Mouse (Mus musculus) kidney, adult 2 months (tissue): ENCODE results near the gene Spata5. TPM values are rescaled to one million over a fixed set of nuclear protein-coding genes. Genes with fewer than 3 reads are reported as not detected.

Experiments
- DNase-seq: peaks from one replicate; pipeline ENCODE4 v3.0.0; 2021
- H3K27ac ChIP-seq: fragments of 200-500 bp; 2 replicates; pipeline ENCODE4 v1.5.1; 2012; ENCODE audit warnings: low read depth, low read length, control low read depth, inconsistent platforms; ENCODE audit not compliant: insufficient read depth
- H3K27me3 ChIP-seq: fragments of 200-500 bp; replicated peaks from 2 replicates; pipeline ENCODE4 v1.6.1; 2012; ENCODE audit warnings: mild to moderate bottlenecking, moderate library complexity, low read length, inconsistent platforms; ENCODE audit not compliant: control insufficient read depth, insufficient read depth
- H3K36me3 ChIP-seq: fragments of 200-500 bp; 2 replicates; pipeline ENCODE4 v1.6.1; 2012; ENCODE audit warnings: mild to moderate bottlenecking, moderate library complexity, low read length, inconsistent platforms; ENCODE audit not compliant: control insufficient read depth, insufficient read depth
- H3K4me1 ChIP-seq: fragments of 200-500 bp; 2 replicates; pipeline ENCODE4 v1.6.1; 2011; ENCODE audit warnings: low read length; ENCODE audit not compliant: control insufficient read depth, insufficient read depth
- H3K4me3 ChIP-seq: fragments of 200-500 bp; 2 replicates; pipeline ENCODE4 v1.5.1; 2011; ENCODE audit warnings: mild to moderate bottlenecking, low read depth, low read length, control low read depth; ENCODE audit not compliant: insufficient read depth
- CTCF ChIP-seq: fragments of 200-500 bp; conservative IDR thresholded peaks from 2 replicates; pipeline ENCODE4 v1.5.1; 2011; ENCODE audit warnings: low read depth, mild to moderate bottlenecking, control low read depth, low read length, moderate library complexity, mixed read lengths; ENCODE audit not compliant: insufficient read depth, insufficient read length
- POLR2A ChIP-seq: fragments of 200-500 bp; IDR thresholded peaks from one replicate; pipeline ENCODE4 v1.6.1; 2011; ENCODE audit warnings: low read depth, low read length, control low read depth
- WGBS: fragments of 180-500 bp; shearing (Covaris S2); methylation state at CpG from one replicate; pipeline ENCODE4 v1.1.7; 2018; 5-methylcytosine and 5-hydroxymethylcytosine counted together
- polyA plus RNA-seq: library from polyadenylated mRNA; depleted of rRNA; stranded (reverse); fragments of >200 nt; gene quantifications from 2 replicates; pipeline ENCODE4 v1.2.3, GENCODE M21; 2012

The Spata5 gene
- polyA plus RNA-seq, 1 experiment = 2.7 TPM

GRCm38 (mm10) chr3:37569661-37570566 lies 150.2 kb downstream of the Spata5 start:
- no peak for DNase-seq
- no peak overlapping the region for H3K4me3 ChIP-seq
- no peaks in the 10 kb centered on the region; the same call in 1 of the 2 replicates for H3K36me3 ChIP-seq
- no peaks in the 10 kb centered on the region for H3K4me1 ChIP-seq
- H3K27ac ChIP-seq = no peak overlapping the region
- no peaks in the 10 kb centered on the region for H3K27me3 ChIP-seq
- WGBS = 82% methylated on average over 22 of the region's 22 CpGs
- TF ChIP-seq POLR2A (no peak), CTCF (no peak)

GRCm38 (mm10) chr3:37571633-37572032 lies 151.9 kb downstream of the Spata5 start:
- no peaks in the 10 kb centered on the region for H3K36me3 ChIP-seq
- TF ChIP-seq CTCF = no peak
- TF ChIP-seq POLR2A = no peak
- H3K27me3 ChIP-seq = no peaks in the 10 kb centered on the region
- DNase-seq = no peak
- H3K4me3 ChIP-seq = no peak overlapping the region
- WGBS = 64% methylated on average over 4 of the region's 4 CpGs
- H3K27ac ChIP-seq = no peak overlapping the region
- H3K4me1 ChIP-seq = no peaks in the 10 kb centered on the region

GRCm38 (mm10) chr3:37572066-37572465 lies 152.4 kb downstream of the Spata5 start:
- Histone ChIP-seq H3K27ac (no peak overlapping the region), H3K4me1 (no peaks in the 10 kb centered on the region), H3K4me3 (no peak overlapping the region), H3K27me3 (no peaks in the 10 kb centered on the region), H3K36me3 (no peaks in the 10 kb centered on the region)
- no peak for DNase-seq
- TF ChIP-seq POLR2A (no peak), CTCF (no peak)
- WGBS = 92% methylated on average over 6 of the region's 6 CpGs

GRCm38 (mm10) chr3:37576840-37577239 lies 157.1 kb downstream of the Spata5 start:
- peaks cover 1% of the 10 kb centered on the region; the same call in 1 of the 2 replicates for H3K36me3 ChIP-seq
- no peak for TF ChIP-seq CTCF
- TF ChIP-seq POLR2A = no peak
- 96% methylated on average over 6 of the region's 6 CpGs for WGBS

GRCm38 (mm10) chr3:37577706-37578105 lies 158.0 kb downstream of the Spata5 start:
- DNase-seq = no peak
- Histone ChIP-seq H3K27ac (no peak overlapping the region), H3K27me3 (no peaks in the 10 kb centered on the region), H3K36me3 (peaks cover 1% of the 10 kb centered on the region; the same call in 1 of the 2 replicates), H3K4me3 (no peak overlapping the region), H3K4me1 (no peaks in the 10 kb centered on the region)
- WGBS = 83% methylated on average over 3 of the region's 3 CpGs
- TF ChIP-seq POLR2A = no peak

More at GRCm38 (mm10) chr3:37576840-37577239, 157.1 kb downstream of the Spata5 start:
- Histone ChIP-seq H3K27me3 (no peaks in the 10 kb centered on the region), H3K27ac (no peak overlapping the region), H3K4me3 (no peak overlapping the region), H3K4me1 (no peaks in the 10 kb centered on the region)
- DNase-seq = no peak

- Histone ChIP-seq H3K4me1 (0 out of 2 replicates have a peak, but pooled peaks cover 2% of the 10 kb centered on the region), H3K27ac (no peak overlapping the region), H3K4me3 (no peak overlapping the region), H3K36me3 (peaks cover 1% of the 10 kb centered on the region; the same call in 1 of the 2 replicates), H3K27me3 (no peaks in the 10 kb centered on the region; the same call in 1 of the 2 replicates)
- WGBS = 75% methylated on average over 5 of the region's 5 CpGs
- no peak for DNase-seq
- no peak for TF ChIP-seq CTCF
- no peak for TF ChIP-seq POLR2A
Measured at GRCm38 (mm10) chr3:37584576-37584975, 164.9 kb downstream of the Spata5 start.

GRCm38 (mm10) chr3:37585967-37586730 lies 166.5 kb downstream of the Spata5 start:
- Histone ChIP-seq H3K4me1 (0 out of 2 replicates have a peak, but pooled peaks cover 2% of the 10 kb centered on the region), H3K27me3 (no peaks in the 10 kb centered on the region; the same call in 1 of the 2 replicates), H3K27ac (peak overlapping the region; percentile 95), H3K4me3 (0 out of 2 replicates have a peak overlapping the region, but pooled peaks have one; percentile 30), H3K36me3 (no peaks in the 10 kb centered on the region)
- TF ChIP-seq POLR2A (no peak), CTCF (no peak)
- 28% methylated on average over 15 of the region's 15 CpGs for WGBS
- DNase-seq = peak; percentile 59
